Mouse (Mus musculus) urinary bladder, adult 2 months (tissue): Measurements from ENCODE around the gene Vmn2r14. TPM values are rescaled to one million over a fixed set of nuclear protein-coding genes. Genes with fewer than 3 reads are reported as not detected.
"Not testable (repeated sequence)": the region's sequence is repeated elsewhere in the genome, so short reads cannot be mapped to it uniquely, and the experiment has no call there.

ENCODE experiments used
- DNase-seq: peaks from one replicate; pipeline ENCODE4 v3.0.0; 2022; ENCODE audit warnings: low spot score
- polyA plus RNA-seq: library from polyadenylated mRNA; depleted of rRNA; stranded (reverse); fragments of >200 nt; gene quantifications from 2 replicates; pipeline ENCODE4 v1.2.3, GENCODE M21; 2012; rRNA removed

Vmn2r14 gene
- polyA plus RNA-seq = not detected in 2 replicates

DNA sequence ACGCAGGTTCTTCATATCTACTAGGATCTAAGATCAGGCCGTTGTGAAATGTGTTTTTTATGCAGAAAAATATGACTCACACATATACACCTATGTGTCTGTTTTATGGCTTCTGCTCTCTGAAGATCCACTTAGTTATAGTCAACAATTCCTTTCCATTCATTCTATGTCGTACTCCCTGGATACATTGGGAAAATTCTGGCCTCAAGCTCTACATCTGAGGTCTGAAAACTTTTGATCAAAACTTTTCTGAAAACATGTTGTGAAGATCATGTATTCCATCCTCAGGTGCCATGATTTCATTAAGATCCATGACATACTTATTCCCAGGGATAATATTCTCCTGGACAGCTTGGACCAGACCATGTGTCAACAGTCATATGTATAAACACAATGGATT lies at the start of gene Vmn2r14:
TSS of gene Vmn2r14 (minus strand) at position 101 of the 400 bp plus-strand sequence.
- no peak for DNase-seq

- not testable (repeated sequence) for DNase-seq
Observed at GRCm38 (mm10) chr5:109192099-109192498, 32.4 kb downstream of the Vmn2r14 start, which contains the start of gene Vmn2r13. TSS of gene Vmn2r13 (minus strand) at chr5:109192199.

DNA sequence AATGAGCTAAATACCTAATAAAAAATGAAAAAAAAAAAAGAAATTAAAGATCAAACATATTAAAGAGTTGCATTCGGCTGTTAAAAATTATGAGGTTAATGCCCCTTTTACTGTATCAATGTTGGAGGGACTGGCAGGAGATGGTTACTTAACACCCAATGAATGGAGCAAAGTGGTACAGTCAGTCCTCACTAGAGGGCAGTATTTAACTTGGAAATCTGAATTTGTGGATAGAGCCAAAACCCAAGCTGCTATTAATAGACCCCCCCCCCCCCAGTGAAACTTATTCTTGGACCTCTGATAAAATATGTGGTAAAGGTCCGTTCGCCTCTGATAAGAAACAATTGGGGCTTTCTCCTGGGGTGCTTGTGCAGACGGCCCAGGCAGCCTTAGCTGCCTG lies 57.7 kb downstream of the Vmn2r14 start:
- DNase-seq = not testable (repeated sequence)

Other genes starting within 250 kb of the Vmn2r14 start
- not detected in 2 replicates for gene Vmn2r10, start 218.2 kb downstream of the Vmn2r14 start, polyA plus RNA-seq
- not detected in 2 replicates for gene Vmn2r11, start 165.1 kb downstream of the Vmn2r14 start, polyA plus RNA-seq
- not detected in 2 replicates for gene Vmn2r12, start 126.8 kb downstream of the Vmn2r14 start, polyA plus RNA-seq
- not detected in 2 replicates for gene Vmn2r13, start 32.5 kb downstream of the Vmn2r14 start, polyA plus RNA-seq
- gene Vmn2r15, start 72.9 kb upstream of the Vmn2r14 start, polyA plus RNA-seq = not detected in 2 replicates
- gene Vmn2r16, start 105.5 kb upstream of the Vmn2r14 start, polyA plus RNA-seq = not detected in 2 replicates
- not detected in 2 replicates for gene Vmn2r17, start 195.0 kb upstream of the Vmn2r14 start, polyA plus RNA-seq